ENCODE assay signal across 12 mouse cellular contexts in genomic region chr3:121217011-121217410, GRCm38 (mm10).
"Had no signal": no experiment of that assay in that cellular context is flagged by ENCODE, and none has a peak within 500 bp of the region (broad histone marks: within the 10 kb centered on the region; RNA-seq: fewer than 3 reads in every experiment).

No protein-coding gene starts in this region.

- DNase-seq: lung, embryonic 14.5 days; lung, postnatal 10 days; lung, postnatal 4 days; midbrain, embryonic 14.5 days; retina, postnatal 1 day; right cerebral cortex, adult 18-20 months; right cerebral cortex, postnatal 25 days; right cerebral cortex, postnatal 4 days; spleen, adult 18-20 months; thymus, adult 18-20 months; thymus, postnatal 14 days; thymus, postnatal 36 days had no signal
